Mouse (Mus musculus): ENCODE data around the gene Mpl. TPM values are rescaled to one million over a fixed set of nuclear protein-coding genes. Genes with fewer than 3 reads are reported as not detected.

Gene Mpl
- total RNA-seq, 4 experiments from 2014 or later: 0.21 TPM; not detected in 3

Other genes starting within 250 kb of the Mpl start
- 10 to 100 TPM; 78.3 to 80.3 (median 78.9) TPM for gene Ptprf, start 166.1 kb downstream of the Mpl start, total RNA-seq (2022)
- gene Szt2, start 48.2 kb downstream of the Mpl start, total RNA-seq (2022): 10 to 100 TPM; 34.8 to 56.1 (median 42.5) TPM
- 10 to 100 TPM; 54.8 to 59.6 (median 56.1) TPM for gene Med8, start 48.2 kb downstream of the Mpl start, total RNA-seq (2022)
- 10 to 100 TPM; 25.4 to 28.1 (median 27.1) TPM for gene Elovl1, start 29.4 kb downstream of the Mpl start, total RNA-seq (2022)
- 1 to 10 TPM in 1 of 4 experiments, under 1 TPM in 3; 0.29 to 1.4 (median 0.57) TPM for gene Cdc20, start 20.2 kb downstream of the Mpl start, total RNA-seq (2022)
- gene Tie1, start 32.5 kb upstream of the Mpl start, total RNA-seq (2022): 1 to 10 TPM; 6.7 to 7.5 (median 7.3) TPM
- not detected for gene 2610528J11Rik, start 69.5 kb upstream of the Mpl start, total RNA-seq (2022)
- 1 to 10 TPM; 5.4 to 9.7 (median 8.7) TPM for gene Tmem125, start 86.5 kb upstream of the Mpl start, total RNA-seq (2022)
- gene Cfap57, start 163.3 kb upstream of the Mpl start, total RNA-seq (2022): 1 to 10 TPM in 3 of 4 experiments, under 1 TPM in 1; 0.68 to 1.3 (median 1.1) TPM
- 10 to 100 TPM; 49.7 to 59.9 (median 54.7) TPM for gene Ebna1bp2, start 163.3 kb upstream of the Mpl start, total RNA-seq (2022)
- gene Olfr62, start 201.4 kb upstream of the Mpl start, total RNA-seq (2022): not detected
- not detected for gene Olfr1342, start 235.2 kb upstream of the Mpl start, total RNA-seq (2022)
- not detected for gene Olfr1341, start 246.0 kb upstream of the Mpl start, total RNA-seq (2022)

All from layer of hippocampus, adult 8-10 months (tissue).